Mouse (Mus musculus) lung, embryonic 16.5 days (tissue): ENCODE measurements around the gene Farp2. TPM values are rescaled to one million over a fixed set of nuclear protein-coding genes. Genes with fewer than 3 reads are reported as not detected.

Experiments
- ATAC-seq: fragments of 200-750 bp; cut with Nextera tagmentation; 2 replicates; pipeline ENCODE4 v1.8.0; 2017; ENCODE audit warnings: low read depth, mild to moderate bottlenecking, moderate library complexity
- H3K27ac ChIP-seq: fragments of 300-500 bp; sonication (generic); 2 replicates; pipeline ENCODE4 v1.5.1; 2014; ENCODE audit warnings: mild to moderate bottlenecking, control low read depth, low read length
- H3K27me3 ChIP-seq: fragments of 300-500 bp; sonication (generic); 2 replicates; pipeline ENCODE4 v1.6.1; 2014; ENCODE audit warnings: low read depth, low read length, mixed read lengths; ENCODE audit not compliant: control insufficient read depth, insufficient read depth
- H3K36me3 ChIP-seq: fragments of 300-500 bp; sonication (generic); 2 replicates; pipeline ENCODE4 v1.6.1; 2014; ENCODE audit warnings: low read length; ENCODE audit not compliant: control insufficient read depth, insufficient read depth
- H3K4me1 ChIP-seq: fragments of 300-500 bp; sonication (generic); replicated peaks from 2 replicates; pipeline ENCODE4 v1.6.1; 2014; ENCODE audit warnings: low read length, mixed read lengths; ENCODE audit not compliant: control insufficient read depth, insufficient read depth
- H3K4me2 ChIP-seq: fragments of 300-500 bp; sonication (generic); 2 replicates; pipeline ENCODE4 v1.6.1; 2014; ENCODE audit warnings: low read depth, low read length, control low read depth
- H3K4me3 ChIP-seq: fragments of 300-500 bp; sonication (generic); 2 replicates; pipeline ENCODE4 v1.5.1; 2014; ENCODE audit warnings: mild to moderate bottlenecking, low read length, control low read depth
- H3K9ac ChIP-seq: fragments of 300-500 bp; sonication (generic); 2 replicates; pipeline ENCODE4 v1.6.1; 2014; ENCODE audit warnings: low read length, control low read depth
- H3K9me3 ChIP-seq: fragments of 300-500 bp; sonication (generic); 2 replicates; pipeline ENCODE4 v1.6.1; 2016; ENCODE audit warnings: low read length; ENCODE audit not compliant: control insufficient read depth
- WGBS: fragments of 180-500 bp; shearing (Covaris S2); extraction: QIAGEN DNeasy Blood & Tissue Kit; methylation state at CpG from one replicate; pipeline ENCODE4 v1.1.7; 2014; 5-methylcytosine and 5-hydroxymethylcytosine counted together
- polyA plus RNA-seq: library from polyadenylated mRNA; unstranded; fragments of >200 nt; fragmentation: Nextera tagmentation; extraction: Ambion mirVana; gene quantifications from 2 replicates; pipeline ENCODE4 v1.2.1, GENCODE M21; 2015

The Farp2 gene
- polyA plus RNA-seq = 4.2 and 6.2 TPM in 2 replicates

- Histone ChIP-seq H3K27me3 (no peaks in the 10 kb centered on the region), H3K9me3 (no peaks in the 10 kb centered on the region), H3K36me3 (peaks cover 5% of the 10 kb centered on the region; the same call in 1 of the 2 replicates), H3K4me1 (peaks cover 12% of the 10 kb centered on the region), H3K4me2 (peak within 1 kb of the TSS; percentile 87), H3K27ac (peak within 1 kb of the TSS; percentile 92), H3K9ac (peak within 1 kb of the TSS; percentile 80), H3K4me3 (peak within 1 kb of the TSS; percentile 84)
- under 1% methylated on average over 61 of the region's 71 CpGs for WGBS
- ATAC-seq = peak; percentile 99
Observed at GRCm38 (mm10) chr1:93511585-93512350, at the start of gene Farp2. Gene Farp2, plus strand, starts transcription at chr1:93512079.

- no peak overlapping the region for H3K9ac ChIP-seq
- no peak overlapping the region for H3K4me3 ChIP-seq
- ATAC-seq = no peak
- no peaks in the 10 kb centered on the region for H3K27me3 ChIP-seq
- H3K9me3 ChIP-seq = no peaks in the 10 kb centered on the region
- no peaks in the 10 kb centered on the region for H3K36me3 ChIP-seq
- H3K27ac ChIP-seq = no peak overlapping the region
- no peak overlapping the region for H3K4me2 ChIP-seq
- no peaks in the 10 kb centered on the region; the same call in 1 of the 2 replicates for H3K4me1 ChIP-seq
Observed at GRCm38 (mm10) chr1:93465066-93465465, 46.8 kb upstream of the Farp2 start.

GRCm38 (mm10) chr1:93465746-93466145 lies 46.1 kb upstream of the Farp2 start:
- no peaks in the 10 kb centered on the region for H3K9me3 ChIP-seq
- H3K27me3 ChIP-seq = no peaks in the 10 kb centered on the region
- no peaks in the 10 kb centered on the region for H3K4me1 ChIP-seq
- H3K27ac ChIP-seq = no peak overlapping the region
- H3K4me2 ChIP-seq = no peak overlapping the region
- no peak overlapping the region for H3K4me3 ChIP-seq
- no peak overlapping the region for H3K9ac ChIP-seq
- no peaks in the 10 kb centered on the region for H3K36me3 ChIP-seq
- ATAC-seq = no peak

GRCm38 (mm10) chr1:93468626-93469025 lies 43.3 kb upstream of the Farp2 start:
- H3K4me3 ChIP-seq = no peak overlapping the region
- no peak overlapping the region for H3K27ac ChIP-seq
- no peaks in the 10 kb centered on the region for H3K27me3 ChIP-seq
- H3K9me3 ChIP-seq = no peaks in the 10 kb centered on the region
- no peaks in the 10 kb centered on the region for H3K4me1 ChIP-seq
- H3K4me2 ChIP-seq = no peak overlapping the region
- no peak overlapping the region for H3K9ac ChIP-seq
- WGBS = 91% methylated on average over 4 of the region's 4 CpGs
- no peak for ATAC-seq
- H3K36me3 ChIP-seq = no peaks in the 10 kb centered on the region

GRCm38 (mm10) chr1:93475694-93476093 lies 36.2 kb upstream of the Farp2 start:
- ATAC-seq = no peak
- Histone ChIP-seq H3K4me1 (peaks cover 7% of the 10 kb centered on the region), H3K27me3 (no peaks in the 10 kb centered on the region), H3K4me2 (no peak overlapping the region), H3K27ac (no peak overlapping the region), H3K4me3 (no peak overlapping the region), H3K9me3 (no peaks in the 10 kb centered on the region), H3K36me3 (no peaks in the 10 kb centered on the region), H3K9ac (no peak overlapping the region)
- 88% methylated on average over 3 of the region's 3 CpGs for WGBS

GRCm38 (mm10) chr1:93477758-93478585 lies 33.9 kb upstream of the Farp2 start:
- H3K27ac ChIP-seq = peak overlapping the region; percentile 88
- WGBS = 0% methylated on average over 41 of the region's 41 CpGs
- peaks cover 7% of the 10 kb centered on the region for H3K4me1 ChIP-seq
- peak overlapping the region; percentile 77 for H3K9ac ChIP-seq
- no peaks in the 10 kb centered on the region for H3K27me3 ChIP-seq
- no peaks in the 10 kb centered on the region for H3K9me3 ChIP-seq
- no peaks in the 10 kb centered on the region for H3K36me3 ChIP-seq
- peak overlapping the region; percentile 95 for H3K4me3 ChIP-seq
- ATAC-seq = peak; percentile 97
- H3K4me2 ChIP-seq = peak overlapping the region; percentile 81

GRCm38 (mm10) chr1:93478586-93479475 lies 33.0 kb upstream of the Farp2 start, which contains the start of gene Hdlbp:
Gene Hdlbp, minus strand, starts transcription at chr1:93478815.
- Histone ChIP-seq H3K27ac (peak within 1 kb of the TSS; percentile 88), H3K4me2 (peak within 1 kb of the TSS; percentile 81), H3K9ac (peak within 1 kb of the TSS; percentile 89), H3K4me1 (peaks cover 7% of the 10 kb centered on the region), H3K36me3 (no peaks in the 10 kb centered on the region), H3K4me3 (peak within 1 kb of the TSS; percentile 95), H3K9me3 (no peaks in the 10 kb centered on the region), H3K27me3 (no peaks in the 10 kb centered on the region)
- peak; percentile 95 for ATAC-seq
- WGBS = 0% methylated on average over 73 of the region's 74 CpGs

GRCm38 (mm10) chr1:93479476-93480083 lies 32.3 kb upstream of the Farp2 start:
- H3K27ac ChIP-seq = peak overlapping the region; percentile 88
- ATAC-seq = no peak
- WGBS = 2% methylated on average over 23 of the region's 23 CpGs
- peak overlapping the region; percentile 77 for H3K4me2 ChIP-seq
- peak overlapping the region; percentile 89 for H3K9ac ChIP-seq
- no peaks in the 10 kb centered on the region for H3K9me3 ChIP-seq
- H3K4me1 ChIP-seq = peaks cover 7% of the 10 kb centered on the region
- peak overlapping the region; percentile 95 for H3K4me3 ChIP-seq
- H3K27me3 ChIP-seq = no peaks in the 10 kb centered on the region
- no peaks in the 10 kb centered on the region for H3K36me3 ChIP-seq
